Mouse (Mus musculus): ENCODE results near the gene Gm10378. TPM values are rescaled to one million over a fixed set of nuclear protein-coding genes. Genes with fewer than 3 reads are reported as not detected.
"Not testable (repeated sequence)": the region's sequence is repeated elsewhere in the genome, so short reads cannot be mapped to it uniquely, and the experiment has no call there.

Gene Gm10378
- polyA plus RNA-seq (2015; fragmentation: Nextera tagmentation; extraction: Ambion mirVana) = not detected in 2 replicates

GRCm38 (mm10) chr14:42655638-42656037, at the start of gene Gm10378:
Gm10378 (plus strand) TSS chr14:42655938.
- not testable (repeated sequence) for H3K9me3 ChIP-seq (replicated peaks); ATAC-seq (ENCODE audit: low FRiP score)
- no CpG with 5 or more reads among the region's 1 CpGs for WGBS

GRCm38 (mm10) chr14:42641817-42642216, 13.9 kb upstream of the Gm10378 start, which contains the start of gene Gm3633:
Gm3633 (minus strand) TSS chr14:42641917.
- H3K9ac ChIP-seq (replicated peaks); H3K36me3 ChIP-seq; H3K27ac ChIP-seq (replicated peaks); H3K4me1 ChIP-seq; H3K4me2 ChIP-seq; H3K27me3 ChIP-seq (replicated peaks); ATAC-seq (ENCODE audit: low FRiP score); H3K4me3 ChIP-seq (replicated peaks); H3K9me3 ChIP-seq (replicated peaks): not testable (repeated sequence)
- WGBS = 67% methylated on average over 1 of the region's 2 CpGs

More at GRCm38 (mm10) chr14:42655638-42656037, at the start of gene Gm10378:
- H3K4me3 ChIP-seq (replicated peaks); H3K27ac ChIP-seq (replicated peaks); H3K4me2 ChIP-seq; H3K27me3 ChIP-seq (replicated peaks); H3K9ac ChIP-seq (replicated peaks); H3K36me3 ChIP-seq; H3K4me1 ChIP-seq: not testable (repeated sequence)

Small RNAs within 50 kb of the gene (microRNA-seq; reads per million reads assigned to microRNA genes)
- gene Gm23620 (not detected), gene Gm25228 (not detected)

Other genes with a start within 250 kb of the Gm10378 start
- gene Gm8005, start 216.3 kb upstream of the Gm10378 start, polyA plus RNA-seq (2015; fragmentation: Nextera tagmentation; extraction: Ambion mirVana) = not detected in 2 replicates
- gene Gm8011, start 192.1 kb upstream of the Gm10378 start, polyA plus RNA-seq (2015; fragmentation: Nextera tagmentation; extraction: Ambion mirVana) = not detected in 2 replicates
- not detected in 2 replicates for gene Gm8020, start 153.6 kb upstream of the Gm10378 start, polyA plus RNA-seq (2015; fragmentation: Nextera tagmentation; extraction: Ambion mirVana)
- gene Gm8024, start 131.7 kb upstream of the Gm10378 start, polyA plus RNA-seq (2015; fragmentation: Nextera tagmentation; extraction: Ambion mirVana) = not detected in 2 replicates
- gene Gm17124, start 56.1 kb upstream of the Gm10378 start, polyA plus RNA-seq (2015; fragmentation: Nextera tagmentation; extraction: Ambion mirVana) = not detected in 2 replicates
- not detected in 2 replicates for gene Gm3633, start 14.0 kb upstream of the Gm10378 start, polyA plus RNA-seq (2015; fragmentation: Nextera tagmentation; extraction: Ambion mirVana)
- not detected in 2 replicates for gene Gm3015, start 112.9 kb downstream of the Gm10378 start, polyA plus RNA-seq (2015; fragmentation: Nextera tagmentation; extraction: Ambion mirVana)
- not detected in 2 replicates for gene Gm10377, start 142.0 kb downstream of the Gm10378 start, polyA plus RNA-seq (2015; fragmentation: Nextera tagmentation; extraction: Ambion mirVana)
- gene Gm21977, start 197.5 kb downstream of the Gm10378 start, polyA plus RNA-seq (2015; fragmentation: Nextera tagmentation; extraction: Ambion mirVana) = not detected in 2 replicates

Measured in neural tube, embryonic 15.5 days (tissue).